Comparison of ENCODE assay signal across 17 mouse cellular contexts in genomic region chr7:27454461-27455121, GRCm38 (mm10). TPM values are rescaled to one million over a fixed set of nuclear protein-coding genes. Genes with fewer than 3 reads are reported as not detected.
DNase-seq lines count a peak whose midpoint lies in the region; ATAC-seq lines count a peak whose summit lies in the region.
"Had no signal": no experiment of that assay in that cellular context is flagged by ENCODE, and none has a peak within 500 bp of the region (broad histone marks: within the 10 kb centered on the region; RNA-seq: fewer than 3 reads in every experiment).

No protein-coding gene starts in this region.

- H3K4me1 ChIP-seq in heart, embryonic 12.5 days (replicated peaks), result no peaks in the 10 kb centered on the region
- no peaks in the 10 kb centered on the region for H3K4me1 ChIP-seq in forebrain, embryonic 14.5 days (ENCODE audit: control insufficient read depth, insufficient read depth, low read length)
- H3K4me1 ChIP-seq: embryonic facial prominence, embryonic 15.5 days had no signal

- H3K4me2 ChIP-seq in heart, embryonic 12.5 days, result no peak overlapping the region
- H3K4me2 ChIP-seq in forebrain, embryonic 14.5 days (ENCODE audit: low read length), result no peak overlapping the region
- H3K4me2 ChIP-seq: embryonic facial prominence, embryonic 15.5 days; limb, embryonic 15.5 days had no signal

- H3K4me3 ChIP-seq in heart, embryonic 12.5 days, result no peak overlapping the region
- H3K4me3 ChIP-seq in forebrain, embryonic 14.5 days (ENCODE audit: low read depth, low read length), result no peak overlapping the region
- H3K4me3 ChIP-seq: embryonic facial prominence, embryonic 15.5 days; left cerebral cortex, adult 2 months; limb, embryonic 15.5 days had no signal

- no peak for DNase-seq in heart, adult 8-10 months (ENCODE audit: low spot score)
- peak; percentile 78 for DNase-seq in MEL-GATA-1-ER (ENCODE audit: extremely low read depth, low read depth)
- peak; percentile 71 for DNase-seq in liver
- no peak for DNase-seq in cerebellum, adult 8-10 months
- DNase-seq in forebrain, embryonic 14.5 days (ENCODE audit: low spot score), result no peak
- DNase-seq in left cerebral cortex, adult 9 months (ENCODE audit: low spot score in 2 of 2), result no peak
- DNase-seq: cerebellum, postnatal 36 days; heart, postnatal 4 days; right cerebral cortex, postnatal 25 days had no signal

- no peak overlapping the region for H3K9ac ChIP-seq in heart, embryonic 12.5 days
- H3K9ac ChIP-seq in forebrain, embryonic 14.5 days (ENCODE audit: low read length), result no peak overlapping the region
- H3K9ac ChIP-seq: embryonic facial prominence, embryonic 15.5 days; limb, embryonic 15.5 days had no signal

- peak; percentile 73 for ATAC-seq in heart, embryonic 12.5 days (ENCODE audit: insufficient number of reproducible peaks, low FRiP score)
- ATAC-seq in megakaryocyte progenitor cell, adult 5-6 weeks (replicated peaks; ENCODE audit: poor library complexity), result peak; percentile 45
- no peak for ATAC-seq in forebrain, embryonic 14.5 days
- ATAC-seq: activated CD4-positive, CD25-positive, alpha-beta regulatory T cell, adult 4 months; inflammation-experienced regulatory T-cells, adult 6 months had no signal

- H3K27me3 ChIP-seq in heart, embryonic 12.5 days (replicated peaks), result no peaks in the 10 kb centered on the region
- no peaks in the 10 kb centered on the region for H3K27me3 ChIP-seq in forebrain, embryonic 14.5 days (replicated peaks; ENCODE audit: control insufficient read depth, insufficient read depth, low read length)
- H3K27me3 ChIP-seq: embryonic facial prominence, embryonic 15.5 days; limb, embryonic 15.5 days had no signal

- peak overlapping the region; percentile 51; the same call in 1 of the 2 replicates for H3K27ac ChIP-seq in heart, embryonic 12.5 days (ENCODE audit: poor library complexity, severe bottlenecking)
- no peak overlapping the region for H3K27ac ChIP-seq in forebrain, embryonic 14.5 days (ENCODE audit: low read depth, low read length)
- H3K27ac ChIP-seq: embryonic facial prominence, embryonic 15.5 days; left cerebral cortex, adult 2 months; limb, embryonic 15.5 days had no signal

- 51% methylated on average over 10 of the region's 10 CpGs for WGBS in heart, embryonic 12.5 days
- whole genome bisulfite sequencing in forebrain, embryonic 14.5 days, result 80% methylated on average over 10 of the region's 10 CpGs

- no peaks in the 10 kb centered on the region for H3K9me3 ChIP-seq in heart, embryonic 12.5 days (replicated peaks)
- H3K9me3 ChIP-seq in forebrain, embryonic 14.5 days (replicated peaks; ENCODE audit: control insufficient read depth, low read length), result no peaks in the 10 kb centered on the region
- H3K9me3 ChIP-seq: embryonic facial prominence, embryonic 15.5 days; G1E; limb, embryonic 15.5 days had no signal

- H3K36me3 ChIP-seq in heart, embryonic 12.5 days, result no peaks in the 10 kb centered on the region
- H3K36me3 ChIP-seq in forebrain, embryonic 14.5 days (ENCODE audit: control insufficient read depth, insufficient read depth, low read length), result no peaks in the 10 kb centered on the region
- H3K36me3 ChIP-seq: embryonic facial prominence, embryonic 15.5 days had no signal

RNA-seq across cellular contexts. Expression of gene Blvrb, which starts 6.8 kb away (rescaled TPM):
- polyA plus RNA-seq in heart, embryonic 12.5 days (2016; fragmentation: Nextera tagmentation; extraction: Ambion mirVana), result 68.4 and 82.4 TPM in 2 replicates
- 10 to 100 TPM; 27.7 to 29.2 (median 29.0) TPM for total RNA-seq in heart, adult 8-10 months (2022)
- total RNA-seq in megakaryocyte progenitor cell, adult 5-6 weeks (2015), result 31.8 and 53.4 TPM in 2 replicates
- total RNA-seq in megakaryocyte progenitor cell, adult 5-6 weeks (2017), result 21.2 and 30.2 TPM in 2 replicates
- 22.4 and 23.7 TPM in 2 replicates for polyA plus RNA-seq in forebrain, embryonic 14.5 days (2014; fragmentation: Nextera tagmentation; extraction: Ambion mirVana)

RNA-seq across cellular contexts. Expression of gene Sptbn4, which starts 7.1 kb away (rescaled TPM):
- 0.26 TPM in 2 replicates for polyA plus RNA-seq in heart, embryonic 12.5 days (2016; fragmentation: Nextera tagmentation; extraction: Ambion mirVana)
- total RNA-seq in heart, adult 8-10 months (2022), result under 1 TPM; 0.22 to 0.49 (median 0.30) TPM
- total RNA-seq in megakaryocyte progenitor cell, adult 5-6 weeks (2015), result 0.02 and 0.07 TPM in 2 replicates
- not detected in 2 replicates for total RNA-seq in megakaryocyte progenitor cell, adult 5-6 weeks (2017)
- polyA plus RNA-seq in forebrain, embryonic 14.5 days (2014; fragmentation: Nextera tagmentation; extraction: Ambion mirVana), result 1.6 and 1.7 TPM in 2 replicates

RNA-seq across cellular contexts. Expression of gene Sertad3, which starts 19.0 kb away (rescaled TPM):
- polyA plus RNA-seq in heart, embryonic 12.5 days (2016; fragmentation: Nextera tagmentation; extraction: Ambion mirVana), result 22.8 and 23.3 TPM in 2 replicates
- 1 to 10 TPM; 4.8 to 5.7 (median 5.6) TPM for total RNA-seq in heart, adult 8-10 months (2022)
- total RNA-seq in megakaryocyte progenitor cell, adult 5-6 weeks (2015), result 2.5 and 2.9 TPM in 2 replicates
- 6.1 and 7.6 TPM in 2 replicates for total RNA-seq in megakaryocyte progenitor cell, adult 5-6 weeks (2017)
- 12.5 and 14.2 TPM in 2 replicates for polyA plus RNA-seq in forebrain, embryonic 14.5 days (2014; fragmentation: Nextera tagmentation; extraction: Ambion mirVana)

RNA-seq across cellular contexts. Expression of gene Sertad1, which starts 32.1 kb away (rescaled TPM):
- polyA plus RNA-seq in heart, embryonic 12.5 days (2016; fragmentation: Nextera tagmentation; extraction: Ambion mirVana), result 35.3 and 35.9 TPM in 2 replicates
- 10 to 100 TPM in 3 of 4 experiments, 1 to 10 TPM in 1; 8.4 to 11.5 (median 10.2) TPM for total RNA-seq in heart, adult 8-10 months (2022)
- total RNA-seq in megakaryocyte progenitor cell, adult 5-6 weeks (2015), result 9.2 and 12.5 TPM in 2 replicates
- total RNA-seq in megakaryocyte progenitor cell, adult 5-6 weeks (2017), result 5.9 and 6.8 TPM in 2 replicates
- 8.6 and 9.7 TPM in 2 replicates for polyA plus RNA-seq in forebrain, embryonic 14.5 days (2014; fragmentation: Nextera tagmentation; extraction: Ambion mirVana)

RNA-seq across cellular contexts. Expression of gene Prx, which starts 44.5 kb away (rescaled TPM):
- 3.3 and 3.5 TPM in 2 replicates for polyA plus RNA-seq in heart, embryonic 12.5 days (2016; fragmentation: Nextera tagmentation; extraction: Ambion mirVana)
- 1 to 10 TPM in 1 of 4 experiments, under 1 TPM in 3; 0.75 to 1.0 (median 0.80) TPM for total RNA-seq in heart, adult 8-10 months (2022)
- 0.52 and 0.68 TPM in 2 replicates for total RNA-seq in megakaryocyte progenitor cell, adult 5-6 weeks (2015)
- total RNA-seq in megakaryocyte progenitor cell, adult 5-6 weeks (2017), result 0.75 and 0.81 TPM in 2 replicates
- 0.55 and 0.73 TPM in 2 replicates for polyA plus RNA-seq in forebrain, embryonic 14.5 days (2014; fragmentation: Nextera tagmentation; extraction: Ambion mirVana)

Comparison
In these comparisons a context has a peak if more than half of its experiments do, and no peak if none do; other contexts are left out.
1. DNase-seq: peak in MEL-GATA-1-ER (single experiment) and liver (single experiment); none in heart, adult 8-10 months (single experiment), cerebellum, adult 8-10 months (single experiment), forebrain, embryonic 14.5 days (single experiment) and left cerebral cortex, adult 9 months (0 of 2).